Mouse (Mus musculus) heart, postnatal 0 days (tissue): ENCODE measurements around the gene Poldip2. TPM values are rescaled to one million over a fixed set of nuclear protein-coding genes. Genes with fewer than 3 reads are reported as not detected.

Source experiments
- ATAC-seq: fragments of 200-750 bp; cut with Nextera tagmentation; 2 replicates; pipeline ENCODE4 v1.8.0; 2017; ENCODE audit warnings: low read depth, moderate number of reproducible peaks, moderate library complexity; ENCODE audit not compliant: insufficient read depth
- DNase-seq: peaks from one replicate; pipeline ENCODE4 v3.0.0-alpha.2; 2016; ENCODE audit warnings: low spot score
- H3K27ac ChIP-seq: fragments of 300-500 bp; sonication (generic); 2 replicates; pipeline ENCODE4 v1.5.1; 2014; ENCODE audit warnings: low read depth, mild to moderate bottlenecking
- H3K27me3 ChIP-seq: fragments of 300-500 bp; sonication (generic); 2 replicates; pipeline ENCODE4 v1.6.1; 2014; ENCODE audit warnings: low read length, mixed read lengths; ENCODE audit not compliant: control insufficient read depth, insufficient read depth
- H3K36me3 ChIP-seq: fragments of 300-500 bp; sonication (generic); replicated peaks from 2 replicates; pipeline ENCODE4 v1.6.1; 2014; ENCODE audit warnings: low read length, mixed read lengths; ENCODE audit not compliant: control insufficient read depth, insufficient read depth
- H3K4me1 ChIP-seq: fragments of 300-500 bp; sonication (generic); 2 replicates; pipeline ENCODE4 v1.6.1; 2014; ENCODE audit warnings: antibody characterized with exemption; ENCODE audit not compliant: control insufficient read depth, insufficient read depth
- H3K4me2 ChIP-seq: fragments of 300-500 bp; sonication (generic); 2 replicates; pipeline ENCODE4 v1.6.1; 2014; ENCODE audit warnings: low read depth, mild to moderate bottlenecking, low read length, moderate library complexity
- H3K4me3 ChIP-seq: fragments of 300-500 bp; sonication (generic); 2 replicates; pipeline ENCODE4 v1.5.1; 2014; ENCODE audit warnings: low read depth, low read length
- H3K9ac ChIP-seq: fragments of 300-500 bp; sonication (generic); replicated peaks from 2 replicates; pipeline ENCODE4 v1.6.1; 2014; ENCODE audit warnings: low read depth, low read length, mixed read lengths
- H3K9me3 ChIP-seq: fragments of 300-500 bp; sonication (generic); replicated peaks from 2 replicates; pipeline ENCODE4 v1.6.1; 2016; ENCODE audit warnings: low read length; ENCODE audit not compliant: control insufficient read depth
- CTCF ChIP-seq: IDR thresholded peaks from 2 replicates; pipeline ENCODE4 v1.5.1; 2016; ENCODE audit warnings: antibody characterized with exemption, control low read depth, low read depth
- EP300 ChIP-seq: IDR thresholded peaks from 2 replicates; pipeline ENCODE4 v1.6.1; 2016; ENCODE audit warnings: antibody characterized with exemption, low read depth
- WGBS: fragments of 180-500 bp; shearing (Covaris S2); extraction: QIAGEN DNeasy Blood & Tissue Kit; methylation state at CpG from one replicate; pipeline ENCODE4 v1.1.7; 2014; 5-methylcytosine and 5-hydroxymethylcytosine counted together
- polyA plus RNA-seq: library from polyadenylated mRNA; unstranded; fragments of >200 nt; fragmentation: Nextera tagmentation; extraction: Ambion mirVana; gene quantifications from 2 replicates; pipeline ENCODE4 v1.2.1, GENCODE M21; 2015
- total RNA-seq: library from RNA; depleted of rRNA; stranded (reverse); fragments of >200 nt; gene quantifications from 2 replicates; pipeline ENCODE4 v1.2.3, GENCODE M21; 2014; ENCODE audit warnings: low replicate concordance

The Poldip2 gene
- total and polyA plus RNA-seq, 2 experiments from 2014 or later = 214 to 225 TPM

- no peak overlapping the region for H3K4me3 ChIP-seq
- H3K9ac ChIP-seq = no peak overlapping the region
- ATAC-seq = no peak
- no peaks in the 10 kb centered on the region for H3K9me3 ChIP-seq
- no peaks in the 10 kb centered on the region for H3K36me3 ChIP-seq
- peaks cover 39% of the 10 kb centered on the region for H3K27me3 ChIP-seq
- H3K4me1 ChIP-seq = no peaks in the 10 kb centered on the region
- no peak for TF ChIP-seq CTCF
- no peak for TF ChIP-seq EP300
- no peak overlapping the region for H3K27ac ChIP-seq
- WGBS = 42% methylated on average over 7 of the region's 7 CpGs
- DNase-seq = no peak
- no peak overlapping the region for H3K4me2 ChIP-seq
Measured at GRCm38 (mm10) chr11:78483639-78484038, 28.4 kb upstream of the Poldip2 start.

DNA sequence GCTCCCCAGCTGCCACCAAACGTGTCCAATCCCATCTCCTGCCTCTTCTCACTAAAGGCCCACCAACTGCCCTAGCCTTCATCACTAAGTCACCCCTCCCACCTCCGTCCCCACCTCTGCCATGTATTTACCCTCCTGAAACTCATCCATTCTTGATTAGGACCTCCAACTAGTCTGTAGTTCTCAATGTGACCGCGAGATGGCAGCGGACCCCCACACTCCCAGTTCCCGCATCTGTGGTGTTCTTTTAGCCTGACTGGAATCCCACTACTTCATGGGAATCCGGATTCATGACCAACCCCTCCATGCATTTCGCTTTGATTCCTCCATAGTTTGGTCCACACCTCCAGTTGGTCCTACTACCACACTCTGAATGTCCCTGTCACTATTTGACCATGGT, 23.8 kb upstream of the Poldip2 start:
- ATAC-seq = no peak
- H3K4me1 ChIP-seq = no peaks in the 10 kb centered on the region
- H3K9me3 ChIP-seq = no peaks in the 10 kb centered on the region
- peaks cover 75% of the 10 kb centered on the region for H3K27me3 ChIP-seq
- H3K4me2 ChIP-seq = no peak overlapping the region
- H3K36me3 ChIP-seq = no peaks in the 10 kb centered on the region
- H3K9ac ChIP-seq = no peak overlapping the region
- DNase-seq = peak; percentile 40
- TF ChIP-seq EP300 = no peak
- peak; percentile 74 for TF ChIP-seq CTCF
- H3K4me3 ChIP-seq = no peak overlapping the region
- no peak overlapping the region for H3K27ac ChIP-seq
- WGBS = 3% methylated on average over 8 of the region's 8 CpGs

DNA sequence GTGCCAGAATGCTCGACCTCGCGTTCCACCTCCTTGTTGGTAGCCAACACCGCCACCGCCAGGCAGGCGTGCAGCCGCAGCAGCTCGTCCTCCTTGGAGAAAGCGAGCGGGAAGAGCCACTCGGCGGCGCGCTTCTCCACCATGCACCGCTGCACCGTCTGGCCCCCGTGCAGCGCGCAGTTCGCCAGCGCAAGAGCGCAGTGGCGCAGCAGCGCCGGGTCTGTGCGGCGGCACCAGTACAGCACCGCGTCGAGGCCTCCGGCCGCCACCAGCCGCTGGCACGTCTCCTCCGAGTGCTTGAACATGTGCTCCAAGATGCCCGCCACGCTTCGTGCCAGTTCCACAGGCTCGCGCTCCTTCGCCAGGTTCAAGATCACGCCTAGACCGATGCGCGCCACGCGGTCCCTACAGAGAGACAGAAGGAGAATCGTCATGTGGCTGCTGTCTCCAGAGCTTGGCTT, 21.2 kb upstream of the Poldip2 start:
- DNase-seq (no peak), ATAC-seq (no peak)
- no peaks in the 10 kb centered on the region for H3K9me3 ChIP-seq
- peak; percentile 16; the same call in 1 of the 2 replicates for TF ChIP-seq CTCF
- TF ChIP-seq EP300 = no peak
- H3K4me2 ChIP-seq = peak overlapping the region; percentile 21; the same call in 1 of the 2 replicates
- H3K27ac ChIP-seq = no peak overlapping the region
- H3K27me3 ChIP-seq = peaks cover 76% of the 10 kb centered on the region
- 12% methylated on average over 48 of the region's 48 CpGs for WGBS
- H3K4me1 ChIP-seq = no peaks in the 10 kb centered on the region
- H3K4me3 ChIP-seq = 0 out of 2 replicates have a peak overlapping the region, but pooled peaks have one; percentile 16
- H3K9ac ChIP-seq = no peak overlapping the region
- H3K36me3 ChIP-seq = no peaks in the 10 kb centered on the region

DNA sequence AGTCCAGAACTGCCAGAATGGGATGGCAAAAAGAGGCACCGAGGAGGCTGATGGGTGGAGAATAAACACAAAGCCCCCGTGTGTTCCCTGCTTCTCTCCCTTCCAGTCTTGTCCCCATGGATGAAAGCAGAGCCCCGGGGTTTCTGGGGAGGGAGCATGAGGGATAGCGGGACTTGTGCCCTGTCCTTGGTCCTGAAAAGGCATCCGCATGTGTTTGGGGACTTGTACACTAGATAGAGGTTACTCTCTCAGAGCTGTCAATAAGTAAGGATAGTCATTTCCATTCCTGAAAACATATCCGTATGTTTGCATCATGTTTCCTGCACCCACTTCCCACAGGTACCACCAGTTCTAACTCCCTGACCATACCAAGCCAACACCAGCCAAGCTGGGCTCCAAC, 16.1 kb upstream of the Poldip2 start:
- H3K9me3 ChIP-seq = no peaks in the 10 kb centered on the region
- H3K27me3 ChIP-seq = peaks cover 81% of the 10 kb centered on the region
- H3K4me1 ChIP-seq = 0 out of 2 replicates have a peak, but pooled peaks cover 4% of the 10 kb centered on the region
- no peak overlapping the region for H3K4me3 ChIP-seq
- H3K27ac ChIP-seq = no peak overlapping the region
- DNase-seq = peak; percentile 60
- no peak overlapping the region for H3K4me2 ChIP-seq
- TF ChIP-seq CTCF = no peak
- no peak for TF ChIP-seq EP300
- H3K9ac ChIP-seq = no peak overlapping the region
- no peaks in the 10 kb centered on the region for H3K36me3 ChIP-seq
- WGBS = 5% methylated on average over 6 of the region's 6 CpGs
- ATAC-seq = no peak

DNA sequence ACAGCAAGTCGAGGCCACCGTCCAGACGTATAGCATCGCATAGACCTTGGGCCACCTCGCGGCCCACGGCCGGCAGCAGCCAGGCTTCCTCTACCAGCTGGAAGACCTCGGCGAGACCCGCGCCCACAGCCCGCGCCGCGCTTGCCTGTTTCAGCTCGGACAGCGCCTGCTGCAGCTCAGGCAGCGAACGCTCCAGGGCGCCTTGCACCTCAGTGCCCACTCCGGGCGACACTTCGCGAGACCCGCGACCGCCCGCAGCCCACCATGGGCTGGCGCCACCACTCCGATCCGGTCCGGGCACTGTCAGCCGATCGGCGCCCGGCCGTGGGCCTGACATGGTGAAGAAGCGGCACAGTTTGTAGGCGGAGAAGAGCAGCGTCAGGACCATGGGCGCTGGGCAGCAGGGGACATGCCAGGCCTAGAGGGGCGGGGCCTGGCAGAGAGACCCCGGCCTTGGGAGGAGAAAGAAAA, 14.9 kb upstream of the Poldip2 start:
- peak overlapping the region; percentile 44 for H3K4me3 ChIP-seq
- no peak overlapping the region for H3K27ac ChIP-seq
- ATAC-seq = no peak; the same call in 1 of the 2 replicates
- TF ChIP-seq CTCF (no peak), EP300 (no peak)
- no peak overlapping the region for H3K9ac ChIP-seq
- under 1% methylated on average over 43 of the region's 44 CpGs for WGBS
- H3K4me1 ChIP-seq = 0 out of 2 replicates have a peak, but pooled peaks cover 4% of the 10 kb centered on the region
- H3K27me3 ChIP-seq = peaks cover 77% of the 10 kb centered on the region
- H3K4me2 ChIP-seq = peak overlapping the region; percentile 69
- H3K36me3 ChIP-seq = no peaks in the 10 kb centered on the region
- H3K9me3 ChIP-seq = no peaks in the 10 kb centered on the region
- no peak for DNase-seq
